Mouse (Mus musculus) liver, adult 2 months (tissue): ENCODE measurements around the gene Fbxl14. TPM values are rescaled to one million over a fixed set of nuclear protein-coding genes. Genes with fewer than 3 reads are reported as not detected.

Experiments used
- DNase-seq: peaks from one replicate; pipeline ENCODE4 v3.0.0-alpha.2; 2011; ENCODE audit warnings: low read depth, low spot score; ENCODE audit errors: extremely low read depth
- H3K27ac ChIP-seq: fragments of 200-500 bp; replicated peaks from 2 replicates; pipeline ENCODE4 v1.5.1; 2012; ENCODE audit warnings: low read depth, mild to moderate bottlenecking, control low read depth, inconsistent platforms, low read length; ENCODE audit not compliant: insufficient read depth
- H3K27me3 ChIP-seq: fragments of 200-500 bp; 2 replicates; pipeline ENCODE4 v1.6.1; 2012; ENCODE audit warnings: mild to moderate bottlenecking, moderate library complexity, low read length, inconsistent platforms; ENCODE audit not compliant: control insufficient read depth, insufficient read depth
- H3K36me3 ChIP-seq: fragments of 200-500 bp; 2 replicates; pipeline ENCODE4 v1.6.1; 2012; ENCODE audit warnings: low read length, inconsistent platforms; ENCODE audit not compliant: control insufficient read depth, insufficient read depth
- H3K4me1 ChIP-seq: fragments of 200-500 bp; 2 replicates; pipeline ENCODE4 v1.6.1; 2011; ENCODE audit warnings: low read length; ENCODE audit not compliant: control insufficient read depth, insufficient read depth
- H3K4me3 ChIP-seq: fragments of 200-500 bp; 2 replicates; pipeline ENCODE4 v1.5.1; 2011; ENCODE audit warnings: low read depth, mild to moderate bottlenecking, control low read depth, low read length, moderate library complexity; ENCODE audit not compliant: insufficient read depth
- H3K79me2 ChIP-seq: fragments of 200-500 bp; 2 replicates; pipeline ENCODE4 v1.6.1; 2012; ENCODE audit warnings: inconsistent platforms, mild to moderate bottlenecking, low read length, moderate library complexity; ENCODE audit not compliant: control insufficient read depth, insufficient read depth
- H3K9ac ChIP-seq: fragments of 200-500 bp; 2 replicates; pipeline ENCODE4 v1.6.1; 2012; ENCODE audit warnings: low read depth, mild to moderate bottlenecking, control low read depth, inconsistent platforms, low read length
- CTCF ChIP-seq: fragments of 200-500 bp; IDR thresholded peaks from 2 replicates; pipeline ENCODE4 v1.5.1; 2011; ENCODE audit warnings: low read depth, low read length, control low read depth
- POLR2A ChIP-seq: fragments of 200-500 bp; IDR thresholded peaks from 2 replicates; pipeline ENCODE4 v1.6.1; 2011; ENCODE audit warnings: low read length, control low read depth; ENCODE audit not compliant: insufficient read depth; ENCODE audit errors: extremely low read depth
- WGBS: fragments of 180-500 bp; shearing (Covaris S2); methylation state at CpG from one replicate; pipeline ENCODE4 v1.1.7; 2018; 5-methylcytosine and 5-hydroxymethylcytosine counted together
- polyA plus RNA-seq: library from polyadenylated mRNA; depleted of rRNA; stranded (reverse); fragments of >200 nt; gene quantifications from 2 replicates; pipeline ENCODE4 v1.2.3, GENCODE M21; 2012; rRNA removed
- total RNA-seq: library from RNA; depleted of rRNA; stranded (reverse); fragments of >200 nt; gene quantifications from 2 replicates; pipeline ENCODE4 v1.2.3, GENCODE M21; 2014; rRNA removed

The Fbxl14 gene
- total RNA-seq (5.0 and 7.9 TPM in 2 replicates), polyA plus RNA-seq (17.5 and 18.7 TPM in 2 replicates)

- WGBS, result 9% methylated on average over 100 of the region's 101 CpGs
- peak; percentile 24 for DNase-seq
Measured at GRCm38 (mm10) chr6:119479343-119479875, at the start of gene Fbxl14. Gene Fbxl14 (plus strand): TSS chr6:119479668.

GRCm38 (mm10) chr6:119430508-119430907, 49.0 kb upstream of the Fbxl14 start:
- Histone ChIP-seq H3K79me2 (peaks cover 3% of the 10 kb centered on the region; the same call in 1 of the 2 replicates), H3K4me1 (peaks cover 7% of the 10 kb centered on the region; the same call in 1 of the 2 replicates), H3K4me3 (no peak overlapping the region), H3K27me3 (no peaks in the 10 kb centered on the region), H3K27ac (no peak overlapping the region), H3K36me3 (no peaks in the 10 kb centered on the region), H3K9ac (no peak overlapping the region)
- peak; percentile 62 for TF ChIP-seq CTCF
- no peak for TF ChIP-seq POLR2A
- 21% methylated on average over 2 of the region's 2 CpGs for WGBS
- DNase-seq, result peak; percentile 83

More at GRCm38 (mm10) chr6:119479343-119479875, at the start of gene Fbxl14:
- peaks cover 16% of the 10 kb centered on the region for H3K4me1 ChIP-seq
- no peaks in the 10 kb centered on the region for H3K27me3 ChIP-seq
- no peak for TF ChIP-seq CTCF
- no peak for TF ChIP-seq POLR2A
- H3K27ac ChIP-seq, result peak within 1 kb of the TSS; percentile 99
- H3K36me3 ChIP-seq, result no peaks in the 10 kb centered on the region
- peak within 1 kb of the TSS; percentile 99 for H3K4me3 ChIP-seq
- peaks cover 16% of the 10 kb centered on the region for H3K79me2 ChIP-seq
- H3K9ac ChIP-seq, result peak within 1 kb of the TSS; percentile 99

GRCm38 (mm10) chr6:119431751-119432324, 47.6 kb upstream of the Fbxl14 start:
- H3K9ac ChIP-seq, result no peak overlapping the region
- no peak overlapping the region for H3K4me3 ChIP-seq
- H3K79me2 ChIP-seq, result peaks cover 3% of the 10 kb centered on the region; the same call in 1 of the 2 replicates
- WGBS, result 85% methylated on average over 6 of the region's 6 CpGs
- no peaks in the 10 kb centered on the region for H3K36me3 ChIP-seq
- H3K4me1 ChIP-seq, result peaks cover 7% of the 10 kb centered on the region; the same call in 1 of the 2 replicates
- no peak for TF ChIP-seq CTCF
- no peak for TF ChIP-seq POLR2A
- no peak overlapping the region for H3K27ac ChIP-seq
- no peaks in the 10 kb centered on the region for H3K27me3 ChIP-seq
- no peak for DNase-seq

GRCm38 (mm10) chr6:119434394-119434793, 45.1 kb upstream of the Fbxl14 start:
- H3K27ac ChIP-seq, result no peak overlapping the region
- WGBS, result 58% methylated on average over 4 of the region's 4 CpGs
- no peaks in the 10 kb centered on the region for H3K27me3 ChIP-seq
- peaks cover 2% of the 10 kb centered on the region; the same call in 1 of the 2 replicates for H3K4me1 ChIP-seq
- no peak overlapping the region for H3K4me3 ChIP-seq
- no peak overlapping the region for H3K9ac ChIP-seq
- peaks cover 3% of the 10 kb centered on the region; the same call in 1 of the 2 replicates for H3K79me2 ChIP-seq
- DNase-seq, result no peak
- TF ChIP-seq POLR2A (no peak), CTCF (no peak)
- H3K36me3 ChIP-seq, result no peaks in the 10 kb centered on the region

GRCm38 (mm10) chr6:119437894-119438761, 41.3 kb upstream of the Fbxl14 start:
- Histone ChIP-seq H3K36me3 (no peaks in the 10 kb centered on the region), H3K4me1 (no peaks in the 10 kb centered on the region), H3K27me3 (no peaks in the 10 kb centered on the region), H3K9ac (no peak overlapping the region), H3K27ac (no peak overlapping the region), H3K4me3 (no peak overlapping the region), H3K79me2 (no peaks in the 10 kb centered on the region)
- TF ChIP-seq POLR2A, result no peak
- no peak for TF ChIP-seq CTCF
- no peak for DNase-seq
- 76% methylated on average over 8 of the region's 8 CpGs for WGBS
